Mouse (Mus musculus) cortical plate, adult 2 months (tissue): ENCODE measurements around the gene Adh7.

Experiments used
- CTCF ChIP-seq: fragments of 200-500 bp; IDR thresholded peaks from 2 replicates; pipeline ENCODE4 v1.5.1; 2011; ENCODE audit warnings: mild to moderate bottlenecking, control low read depth, low read length; ENCODE audit not compliant: insufficient read depth; ENCODE audit errors: extremely low read depth
- POLR2A ChIP-seq: fragments of 200-500 bp; IDR thresholded peaks from 2 replicates; pipeline ENCODE4 v1.6.1; 2011; ENCODE audit warnings: mild to moderate bottlenecking, low read length, control low read depth; ENCODE audit not compliant: insufficient read depth; ENCODE audit errors: extremely low read depth

- TF ChIP-seq POLR2A (no peak), CTCF (peak; percentile 93)
Measured at GRCm38 (mm10) chr3:138197973-138198721, 19.4 kb upstream of the Adh7 start.
